Mouse (Mus musculus): ENCODE results near the gene Prrt2.

Prrt2 gene

GRCm38 (mm10) chr7:127019306-127019960 is 1.6 kb downstream of the Prrt2 start:
- peak; percentile 47 for DNase-seq

GRCm38 (mm10) chr7:127018416-127019305 is 2.4 kb downstream of the Prrt2 start:
- peak; percentile 52 for DNase-seq

- DNase-seq: no peak
Measured at GRCm38 (mm10) chr7:127017950-127018345, 3.1 kb downstream of the Prrt2 start.

- peak; percentile 97 for DNase-seq
Measured at GRCm38 (mm10) chr7:127016971-127017949, 3.8 kb downstream of the Prrt2 start, which contains the start of gene Pagr1a. Gene Pagr1a, minus strand, starts transcription at chr7:127017352.

GRCm38 (mm10) chr7:127016486-127016938 is 4.5 kb downstream of the Prrt2 start:
- DNase-seq: peak; percentile 71

- no peak for DNase-seq
Measured at GRCm38 (mm10) chr7:127016481-127016485, 4.7 kb downstream of the Prrt2 start, which contains the start of gene Pagr1b. Gene Pagr1b, minus strand, starts transcription at chr7:127016484.

- peak; percentile 61 for DNase-seq
Measured at GRCm38 (mm10) chr7:127016081-127016480, 4.9 kb downstream of the Prrt2 start.

GRCm38 (mm10) chr7:127014993-127015392 is 6.0 kb downstream of the Prrt2 start:
- DNase-seq: no peak

GRCm38 (mm10) chr7:127014320-127014719 is 6.7 kb downstream of the Prrt2 start, which contains the start of gene Mvp:
Gene Mvp, minus strand, starts transcription at chr7:127014621.
- peak; percentile 66 for DNase-seq

GRCm38 (mm10) chr7:127013385-127013784 is 7.6 kb downstream of the Prrt2 start:
- DNase-seq: no peak

- DNase-seq: no peak
Measured at GRCm38 (mm10) chr7:127012845-127013244, 8.2 kb downstream of the Prrt2 start.

- DNase-seq: no peak
Measured at GRCm38 (mm10) chr7:127012374-127012773, 8.6 kb downstream of the Prrt2 start.

GRCm38 (mm10) chr7:127011717-127012116 is 9.3 kb downstream of the Prrt2 start:
- DNase-seq: no peak

- DNase-seq: no peak
Measured at GRCm38 (mm10) chr7:127011051-127011450, 10.0 kb downstream of the Prrt2 start.

- DNase-seq: peak; percentile 68
Measured at GRCm38 (mm10) chr7:127009307-127010085, 11.5 kb downstream of the Prrt2 start.

- DNase-seq: peak; percentile 97
Measured at GRCm38 (mm10) chr7:127008239-127009019, 12.6 kb downstream of the Prrt2 start.

- DNase-seq: no peak
Measured at GRCm38 (mm10) chr7:127007313-127008024, 13.5 kb downstream of the Prrt2 start.

GRCm38 (mm10) chr7:127004122-127004875 is 16.7 kb downstream of the Prrt2 start:
- DNase-seq: no peak

GRCm38 (mm10) chr7:127003620-127004019 is 17.4 kb downstream of the Prrt2 start:
- no peak for DNase-seq

- no peak for DNase-seq
Measured at GRCm38 (mm10) chr7:126999568-126999967, 21.4 kb downstream of the Prrt2 start.
